Mouse (Mus musculus): ENCODE measurements around the gene Irx5.
A peak's percentile ranks its signal among the peaks of the same experiment; 100 is the strongest.

Gene Irx5

DNA sequence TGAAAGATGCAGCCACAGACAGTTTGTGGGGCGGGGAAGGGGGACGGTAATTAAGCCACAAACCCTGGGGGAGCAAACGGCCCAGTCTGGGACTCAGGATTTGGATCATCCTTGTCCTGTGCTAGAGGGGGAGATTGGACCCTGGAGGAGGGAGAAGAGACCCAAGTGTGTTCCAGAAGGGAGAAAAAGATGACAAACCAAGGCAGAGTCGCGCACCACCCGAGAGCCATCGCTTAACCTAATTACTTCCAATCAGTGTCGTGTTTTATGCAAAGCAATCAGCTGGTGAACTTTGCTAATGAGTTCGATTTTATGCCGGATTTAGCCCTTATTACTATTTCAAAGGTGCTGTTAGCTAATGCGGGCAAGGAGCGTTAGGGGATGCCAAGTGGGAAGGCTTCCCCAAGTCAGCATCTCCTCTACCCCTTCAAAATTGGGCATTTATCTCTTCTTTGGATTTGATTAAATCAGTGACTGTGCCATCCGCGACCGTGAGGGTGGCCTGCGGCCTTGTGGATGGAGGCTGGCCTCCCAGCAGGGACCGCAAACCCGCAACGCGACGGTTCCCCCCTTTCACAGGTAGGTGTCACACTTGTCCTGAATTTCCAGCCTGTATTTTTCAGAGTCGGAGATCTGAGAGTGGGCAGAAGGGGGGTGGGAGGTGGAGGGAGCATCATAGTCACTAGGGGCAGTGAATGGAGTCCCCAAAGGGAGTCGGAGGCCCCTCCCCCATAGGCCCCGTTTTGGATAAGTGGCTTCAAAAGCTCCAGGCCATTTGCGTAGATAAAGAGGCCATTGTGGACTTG, 4.3 kb downstream of the Irx5 start:
- peak; percentile 90 for DNase-seq

- peak; percentile 57 for DNase-seq
These were observed 5.1 kb downstream of the Irx5 start for GRCm38 (mm10) chr8:92362396-92363115.

DNA sequence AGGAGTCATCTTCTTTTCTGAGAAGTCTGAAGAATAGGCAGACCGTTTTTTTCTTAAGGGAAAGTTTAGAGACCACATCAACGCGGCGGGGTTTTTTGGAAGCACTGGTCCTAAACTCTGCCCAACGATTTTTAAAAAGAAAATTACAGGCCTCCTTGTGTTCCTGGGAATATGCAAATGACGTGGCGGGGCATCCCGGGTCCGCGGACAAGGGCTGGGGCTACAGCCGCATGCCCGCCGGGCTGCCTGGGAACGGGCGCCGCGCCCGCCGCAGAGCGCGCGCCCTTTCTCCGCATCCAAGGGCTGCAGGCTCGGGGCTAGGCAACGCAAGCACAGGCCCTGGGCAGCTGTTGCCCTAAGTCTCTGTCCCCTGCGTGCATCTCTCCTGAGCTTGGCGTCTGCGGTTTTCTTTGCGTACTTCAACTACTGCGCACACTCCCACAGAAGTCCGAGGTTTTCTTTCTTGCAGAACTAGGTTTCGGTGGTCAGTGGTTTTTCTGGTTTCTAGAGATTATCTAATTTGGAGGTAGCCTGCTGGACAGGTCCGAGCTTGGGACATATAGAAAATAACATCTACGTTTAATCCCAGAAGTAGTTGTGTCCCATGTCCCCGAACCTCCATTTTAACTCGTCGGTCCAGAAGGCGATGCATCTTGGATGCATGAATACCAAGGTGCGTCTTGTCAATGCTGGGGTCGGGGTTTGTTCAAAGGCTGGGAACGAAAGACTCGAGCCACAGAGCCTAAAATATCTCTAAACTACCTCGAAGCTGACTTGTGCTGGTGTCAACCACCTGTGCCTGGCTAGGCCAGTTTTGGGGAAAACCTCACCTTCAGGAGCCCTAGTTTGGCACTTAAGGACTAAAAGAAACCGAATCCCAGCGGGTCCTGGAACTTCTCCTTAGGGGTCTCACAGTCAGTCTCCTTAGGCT, 6.1 kb downstream of the Irx5 start:
- DNase-seq, result peak; percentile 71

DNA sequence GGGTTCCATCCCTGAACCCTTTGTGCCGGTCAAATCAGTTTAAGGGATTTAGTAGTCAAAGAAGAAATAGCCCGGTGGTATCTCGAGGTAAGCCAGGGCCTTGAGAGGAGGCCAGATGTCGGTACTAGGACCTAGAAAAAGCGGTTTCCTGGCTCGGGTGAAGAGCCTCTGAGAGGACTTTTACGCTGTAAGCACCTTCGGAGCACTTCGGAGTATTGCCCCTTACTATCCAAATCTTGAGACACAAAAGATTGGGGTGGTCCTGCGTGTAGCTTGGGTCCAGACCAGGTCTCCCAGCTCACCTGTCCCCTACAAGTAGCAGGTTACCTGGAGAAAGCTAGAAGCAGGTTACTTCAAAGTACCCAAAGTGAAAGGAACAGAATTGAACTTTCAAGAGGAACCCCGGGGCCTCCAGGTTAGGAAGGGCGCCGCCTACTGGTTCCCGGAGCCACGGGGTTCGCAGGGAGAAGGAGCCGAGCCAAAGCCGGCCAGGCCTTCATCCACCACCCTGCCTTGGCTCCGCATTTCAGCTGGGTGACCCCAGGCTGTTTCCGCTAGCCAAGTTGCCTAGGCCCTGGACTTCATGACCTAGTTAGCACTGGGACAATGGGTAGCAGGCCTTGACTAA, 6.8 kb downstream of the Irx5 start:
- DNase-seq, result peak; percentile 87

DNA sequence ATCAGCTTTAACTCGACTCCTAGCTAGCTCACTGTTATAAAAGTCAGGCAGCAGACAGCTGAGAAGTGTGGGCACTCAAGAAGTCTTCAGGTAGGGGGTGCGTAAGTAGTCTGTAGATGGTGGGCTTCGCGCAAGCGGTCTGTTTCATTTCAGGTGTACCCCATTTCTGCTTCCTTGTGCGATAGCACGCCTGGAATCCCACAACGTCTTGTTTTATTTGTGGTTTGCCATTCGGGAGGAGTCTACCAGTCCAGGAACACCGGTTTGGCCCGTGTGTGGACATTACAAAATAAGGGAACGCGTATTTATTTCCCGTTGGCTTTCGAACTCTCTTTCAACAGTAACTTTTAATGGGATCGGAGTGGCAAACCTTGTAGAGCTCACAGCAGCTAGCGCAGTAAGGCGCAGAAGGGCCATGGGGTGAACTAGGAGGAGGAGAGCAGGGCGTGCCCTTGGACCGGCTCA, 7.4 kb downstream of the Irx5 start:
- peak; percentile 34 for DNase-seq

GRCm38 (mm10) chr8:92365241-92365943, 8.0 kb downstream of the Irx5 start:
- peak; percentile 67 for DNase-seq

DNA sequence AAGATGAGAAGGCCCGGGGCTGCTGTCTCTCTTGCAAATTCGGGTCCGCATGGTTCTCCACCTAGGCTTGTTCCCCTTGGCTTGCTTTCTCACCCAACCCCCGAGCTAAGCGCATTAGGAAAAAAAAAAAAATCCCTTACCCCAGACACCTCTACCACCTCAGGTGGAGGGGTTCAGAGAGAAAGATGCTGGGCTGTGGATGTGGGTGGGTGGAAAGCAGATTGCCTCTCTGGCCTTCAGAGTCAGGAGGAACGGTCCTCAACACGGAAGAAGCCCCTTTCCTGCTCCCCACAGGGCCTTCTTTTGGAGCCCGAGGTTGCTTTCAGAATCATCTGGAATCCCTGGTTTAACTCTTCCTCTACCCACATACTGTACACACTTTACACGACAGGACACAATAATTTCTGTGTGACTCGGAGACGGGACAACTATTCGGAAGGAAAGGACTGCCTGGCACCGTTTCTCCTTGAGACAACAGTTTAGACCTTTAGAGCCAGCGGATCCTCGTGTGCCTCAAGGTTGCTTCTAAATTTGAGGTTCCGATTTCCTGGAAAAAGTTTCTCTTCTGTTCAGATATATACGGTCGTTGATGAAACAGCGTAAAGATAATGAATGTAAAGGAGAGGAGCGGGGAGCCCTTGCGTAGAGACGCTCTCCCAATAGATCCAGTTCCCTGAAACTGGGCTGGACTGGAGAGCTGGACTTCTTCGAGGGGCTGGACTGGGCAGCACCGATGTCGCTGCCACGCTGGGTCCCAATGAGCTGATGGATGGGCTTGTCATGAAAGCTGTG, 8.7 kb downstream of the Irx5 start:
- peak; percentile 36 for DNase-seq

DNA sequence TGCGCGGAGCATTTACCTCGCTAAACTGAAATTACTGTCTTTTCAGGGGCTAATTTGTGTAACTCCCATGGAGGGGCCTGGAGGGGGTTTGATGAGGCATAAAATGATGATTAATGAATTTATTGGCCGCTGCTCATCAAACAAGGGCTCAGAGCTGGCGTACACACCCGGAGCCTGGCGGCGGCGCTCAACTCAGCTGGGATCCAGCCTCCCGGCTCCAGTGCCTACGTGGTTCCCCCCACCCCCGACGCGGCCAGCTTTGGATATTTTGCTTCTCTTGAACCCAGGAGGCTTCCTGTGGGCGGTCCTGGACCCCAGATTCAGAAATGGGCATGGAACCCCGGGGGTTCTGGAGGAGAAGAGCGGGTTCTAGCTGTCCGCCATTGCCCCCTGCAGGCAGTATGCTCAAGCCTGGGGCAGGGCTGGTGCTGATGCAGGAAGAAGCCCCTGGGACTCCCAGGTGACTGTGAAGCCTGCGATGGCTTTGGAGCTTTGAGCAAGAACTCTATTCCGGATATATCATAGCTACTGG, 9.4 kb downstream of the Irx5 start:
- peak; percentile 71 for DNase-seq

GRCm38 (mm10) chr8:92379524-92379923, 22.1 kb downstream of the Irx5 start:
- DNase-seq, result no peak

GRCm38 (mm10) chr8:92380571-92380970, 23.1 kb downstream of the Irx5 start:
- no peak for DNase-seq

DNA sequence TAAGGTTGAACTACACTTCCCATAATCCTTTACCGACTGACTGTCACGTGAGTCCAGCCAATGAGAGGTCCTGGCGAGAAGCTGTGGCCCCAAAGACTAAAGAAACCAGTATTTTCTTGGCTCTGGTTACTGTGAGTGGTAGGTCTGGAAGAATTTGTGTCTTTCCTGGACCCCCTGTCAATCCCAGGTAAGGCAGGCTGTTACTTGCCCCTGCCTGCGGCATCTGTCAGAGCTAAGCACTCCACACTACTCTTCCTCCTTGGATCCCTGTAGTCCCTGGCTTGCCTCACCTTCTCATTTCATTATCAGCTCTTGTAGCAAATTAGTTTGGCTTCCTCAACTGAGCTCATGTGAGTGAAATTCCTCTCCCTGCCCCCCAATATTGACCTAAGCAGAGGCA, 30.5 kb downstream of the Irx5 start:
- DNase-seq, result no peak

- no peak for DNase-seq
These were observed 46.8 kb downstream of the Irx5 start for GRCm38 (mm10) chr8:92404218-92404617.

- no peak for DNase-seq
These were observed 50.7 kb downstream of the Irx5 start for GRCm38 (mm10) chr8:92408092-92408491.

- peak; percentile 11 for DNase-seq
These were observed 56.2 kb downstream of the Irx5 start for GRCm38 (mm10) chr8:92413583-92413982.

- DNase-seq, result no peak
These were observed 63.2 kb downstream of the Irx5 start for GRCm38 (mm10) chr8:92420666-92421065.
